Mouse (Mus musculus): ENCODE data around the gene 2010005H15Rik. TPM values are rescaled to one million over a fixed set of nuclear protein-coding genes. Genes with fewer than 3 reads are reported as not detected.
"Not testable (repeated sequence)": the region's sequence is repeated elsewhere in the genome, so short reads cannot be mapped to it uniquely, and the experiment has no call there.

2010005H15Rik gene
- polyA plus RNA-seq, 1 experiment from 2014 or later, result not detected

GRCm38 (mm10) chr16:36276796-36277195 lies 55.5 kb downstream of the 2010005H15Rik start, which contains the start of gene Stfa1:
TSS of gene Stfa1 (plus strand) at chr16:36276951.
- H3K4me2 ChIP-seq (ENCODE audit: low read length); H3K27ac ChIP-seq (replicated peaks; ENCODE audit: low read depth, low read length); DNase-seq; ATAC-seq (ENCODE audit: low FRiP score, low TSS enrichment); H3K9ac ChIP-seq (replicated peaks; ENCODE audit: low read length); H3K4me1 ChIP-seq (ENCODE audit: control insufficient read depth, insufficient read depth, low read length); H3K4me3 ChIP-seq (replicated peaks; ENCODE audit: low read depth, low read length); H3K27me3 ChIP-seq (ENCODE audit: control insufficient read depth, insufficient read depth, low read length); H3K36me3 ChIP-seq (ENCODE audit: control insufficient read depth, insufficient read depth, low read length); H3K9me3 ChIP-seq (ENCODE audit: control insufficient read depth, low read length): not testable (repeated sequence)
- 93% methylated on average over 4 of the region's 4 CpGs for WGBS

DNA sequence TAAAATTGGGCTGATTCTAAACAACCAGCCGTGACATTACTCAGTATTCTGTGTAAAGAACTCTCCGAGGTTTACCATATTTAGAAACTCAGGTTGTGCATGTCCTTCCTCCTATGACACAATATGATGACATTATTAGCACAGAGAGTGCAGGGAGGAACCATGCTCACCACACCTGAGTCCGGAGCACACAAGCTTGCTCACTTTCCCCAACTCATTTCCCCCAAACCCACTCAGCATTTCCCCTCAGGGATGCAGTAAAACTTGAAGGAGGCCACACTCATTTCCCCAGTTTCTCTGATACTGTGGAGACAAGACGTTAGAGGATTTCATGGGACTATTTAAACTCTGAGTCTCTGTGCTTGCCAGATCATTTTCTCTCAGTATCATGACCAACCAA lies 67.9 kb downstream of the 2010005H15Rik start:
- Histone ChIP-seq H3K27ac (replicated peaks; ENCODE audit: low read depth, low read length) (no peak overlapping the region), H3K36me3 (ENCODE audit: control insufficient read depth, insufficient read depth, low read length) (no peaks in the 10 kb centered on the region), H3K4me1 (ENCODE audit: control insufficient read depth, insufficient read depth, low read length) (no peaks in the 10 kb centered on the region), H3K9me3 (ENCODE audit: control insufficient read depth, low read length) (no peaks in the 10 kb centered on the region), H3K4me2 (ENCODE audit: low read length) (no peak overlapping the region), H3K4me3 (replicated peaks; ENCODE audit: low read depth, low read length) (no peak overlapping the region), H3K9ac (replicated peaks; ENCODE audit: low read length) (no peak overlapping the region), H3K27me3 (ENCODE audit: control insufficient read depth, insufficient read depth, low read length) (no peaks in the 10 kb centered on the region)
- WGBS, result 88% methylated on average over 4 of the region's 4 CpGs
- ATAC-seq (ENCODE audit: low FRiP score, low TSS enrichment), result no peak
- no peak for DNase-seq

Other genes with a start within 250 kb of the 2010005H15Rik start
- gene Kpna1, start 242.7 kb upstream of the 2010005H15Rik start, polyA plus RNA-seq (2014; fragmentation: Nextera tagmentation; extraction: Ambion mirVana), result 73.4 and 104 TPM in 2 replicates
- 14.4 and 16.9 TPM in 2 replicates for gene Wdr5b, start 180.3 kb upstream of the 2010005H15Rik start, polyA plus RNA-seq (2014; fragmentation: Nextera tagmentation; extraction: Ambion mirVana)
- 126 and 132 TPM in 2 replicates for gene Fam162a, start 149.9 kb upstream of the 2010005H15Rik start, polyA plus RNA-seq (2014; fragmentation: Nextera tagmentation; extraction: Ambion mirVana)
- 27.7 and 29.7 TPM in 2 replicates for gene Ccdc58, start 149.8 kb upstream of the 2010005H15Rik start, polyA plus RNA-seq (2014; fragmentation: Nextera tagmentation; extraction: Ambion mirVana)
- not detected in 2 replicates for gene Csta1, start 90.2 kb upstream of the 2010005H15Rik start, polyA plus RNA-seq (2014; fragmentation: Nextera tagmentation; extraction: Ambion mirVana)
- gene Stfa2l1, start 64.7 kb upstream of the 2010005H15Rik start, polyA plus RNA-seq (2014; fragmentation: Nextera tagmentation; extraction: Ambion mirVana), result not detected in 2 replicates
- gene Gm5483, start 37.3 kb upstream of the 2010005H15Rik start, polyA plus RNA-seq (2014; fragmentation: Nextera tagmentation; extraction: Ambion mirVana), result not detected in 2 replicates
- gene Gm5416, start 11.1 kb upstream of the 2010005H15Rik start, polyA plus RNA-seq (2014; fragmentation: Nextera tagmentation; extraction: Ambion mirVana), result not detected in 2 replicates
- gene Stfa1, start 55.5 kb downstream of the 2010005H15Rik start, polyA plus RNA-seq (2014; fragmentation: Nextera tagmentation; extraction: Ambion mirVana), result not detected in 2 replicates
- gene BC117090, start 112.9 kb downstream of the 2010005H15Rik start, polyA plus RNA-seq (2014; fragmentation: Nextera tagmentation; extraction: Ambion mirVana), result not detected in 2 replicates
- 0.37 TPM in 1 of 2 replicates, not detected in the other for gene BC100530, start 146.3 kb downstream of the 2010005H15Rik start, polyA plus RNA-seq (2014; fragmentation: Nextera tagmentation; extraction: Ambion mirVana)
- not detected in 2 replicates for gene Stfa2, start 187.0 kb downstream of the 2010005H15Rik start, polyA plus RNA-seq (2014; fragmentation: Nextera tagmentation; extraction: Ambion mirVana)
- not detected in 2 replicates for gene Stfa3, start 233.9 kb downstream of the 2010005H15Rik start, polyA plus RNA-seq (2014; fragmentation: Nextera tagmentation; extraction: Ambion mirVana)

All from midbrain, embryonic 14.5 days (tissue).